Mouse (Mus musculus): ENCODE data around the gene Rnf181.

DNA sequence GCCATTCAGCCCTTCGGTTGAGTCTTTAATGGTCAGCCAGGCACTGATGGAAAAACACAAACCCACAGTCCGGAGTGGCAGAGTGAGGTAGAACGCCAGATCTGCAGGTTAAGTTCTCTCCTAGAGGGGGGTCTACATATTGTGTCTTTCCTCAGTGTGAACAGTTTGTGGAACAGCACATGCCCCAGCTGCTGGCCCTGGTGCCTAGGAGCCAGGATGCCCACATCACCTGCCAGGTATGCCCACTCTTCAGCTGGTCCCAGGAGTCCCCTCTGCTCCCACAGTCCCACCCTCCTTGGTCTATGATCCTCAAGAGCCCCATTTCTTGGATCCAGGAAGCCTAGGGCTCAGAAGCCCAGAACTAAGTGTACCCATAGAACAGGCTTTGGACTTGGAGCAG, 54.6 kb downstream of the Rnf181 start:
- TF ChIP-seq POLR2A (IDR thresholded peaks at IDR 0.05; ENCODE audit: borderline replicate concordance, control insufficient read depth, low read depth, low read length) (no peak), CTCF (IDR thresholded peaks at IDR 0.05; ENCODE audit: control insufficient read depth, insufficient read depth, low read length) (no peak)
